Mouse (Mus musculus) bone marrow macrophage, adult 2 months (primary cell): ENCODE data around the gene Hist1h4i. TPM values are rescaled to one million over a fixed set of nuclear protein-coding genes. Genes with fewer than 3 reads are reported as not detected.

Experiments used
- H3K27ac ChIP-seq: 2 replicates; pipeline ENCODE4 v1.5.1; 2012; ENCODE audit warnings: low read depth, low read length; ENCODE audit not compliant: insufficient read depth
- H3K4me1 ChIP-seq: 2 replicates; pipeline ENCODE4 v1.6.1; 2012; ENCODE audit warnings: low read length; ENCODE audit not compliant: control insufficient read depth, insufficient read depth
- H3K4me3 ChIP-seq: 2 replicates; pipeline ENCODE4 v1.5.1; 2012; ENCODE audit warnings: mild to moderate bottlenecking, low read length, moderate library complexity; ENCODE audit not compliant: insufficient read depth
- CTCF ChIP-seq: IDR thresholded peaks from 2 replicates; pipeline ENCODE4 v1.5.1; 2012; ENCODE audit warnings: low read depth, mild to moderate bottlenecking, low read length, moderate library complexity
- POLR2A ChIP-seq: IDR thresholded peaks from 2 replicates; pipeline ENCODE4 v1.6.1; 2012; ENCODE audit warnings: mild to moderate bottlenecking, low read depth, low read length, borderline replicate concordance
- polyA plus RNA-seq: library from polyadenylated mRNA; stranded (reverse); fragments of >200 nt; gene quantifications from 2 replicates; pipeline ENCODE4 v1.2.4, GENCODE M21; 2012; ENCODE audit not compliant: missing spikeins, insufficient read depth, insufficient read length

Hist1h4i gene
- polyA plus RNA-seq, 1 experiment = 7.5 TPM

DNA sequence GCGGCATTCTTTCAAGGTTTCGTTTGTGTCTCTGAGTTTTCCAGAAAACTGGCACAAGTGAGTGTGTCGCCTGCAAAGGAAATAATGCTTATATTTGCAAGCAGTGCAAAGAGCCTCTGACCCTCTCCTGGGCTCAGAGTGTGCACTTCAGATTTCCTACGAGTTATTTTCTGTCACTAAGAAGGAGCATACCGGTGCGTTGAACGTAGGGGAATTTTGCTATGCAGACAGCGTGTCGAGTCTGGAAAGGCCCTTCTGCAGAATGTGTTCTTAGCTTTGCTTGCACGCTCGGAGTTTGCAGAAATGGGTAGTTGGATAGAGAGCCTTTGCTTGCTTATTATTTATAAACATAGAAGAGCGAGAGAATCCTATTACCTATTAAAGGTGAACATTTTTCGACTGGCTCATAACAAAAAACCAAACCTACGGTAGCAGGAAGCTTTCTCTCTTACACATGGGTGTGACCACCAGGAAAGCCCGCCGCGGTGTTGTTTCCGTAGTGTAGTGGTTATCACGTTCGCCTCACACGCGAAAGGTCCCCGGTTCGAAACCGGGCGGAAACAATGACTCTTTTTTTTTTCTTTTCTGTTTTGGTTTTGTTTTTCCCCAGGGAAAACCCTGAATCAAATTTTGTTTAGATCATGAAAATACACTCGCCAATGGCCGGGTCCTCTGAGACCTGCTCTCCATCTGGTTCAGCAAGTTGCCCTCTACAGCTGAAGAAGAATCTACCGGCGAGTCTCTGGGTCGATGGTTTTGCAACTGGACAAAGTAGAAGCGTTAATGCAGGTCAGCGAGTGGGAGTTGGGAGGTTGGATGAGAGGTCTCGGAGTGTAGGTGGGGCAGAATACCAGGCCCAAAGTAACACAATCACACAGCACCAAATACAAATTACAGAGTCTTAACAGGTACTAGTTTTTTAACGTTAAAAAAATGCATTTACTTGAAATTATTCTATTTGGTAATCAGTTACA is 14.8 kb downstream of the Hist1h4i start:
- no peak for TF ChIP-seq POLR2A
- TF ChIP-seq CTCF = no peak
- Histone ChIP-seq H3K4me1 (no peaks in the 10 kb centered on the region), H3K27ac (no peak overlapping the region), H3K4me3 (peak overlapping the region; percentile 58)

GRCm38 (mm10) chr13:22022241-22022640 is 18.9 kb downstream of the Hist1h4i start:
- H3K27ac ChIP-seq = no peak overlapping the region
- TF ChIP-seq CTCF (no peak), POLR2A (no peak)
- peak overlapping the region; percentile 61 for H3K4me3 ChIP-seq
- peaks cover 4% of the 10 kb centered on the region; the same call in 1 of the 2 replicates for H3K4me1 ChIP-seq

- no peak for TF ChIP-seq CTCF
- peaks cover 4% of the 10 kb centered on the region; the same call in 1 of the 2 replicates for H3K4me1 ChIP-seq
- H3K4me3 ChIP-seq = peak overlapping the region; percentile 61
- H3K27ac ChIP-seq = peak overlapping the region; percentile 13; the same call in 1 of the 2 replicates
Observed at GRCm38 (mm10) chr13:22021581-22021980, 19.6 kb downstream of the Hist1h4i start.

- peak overlapping the region; percentile 61 for H3K4me3 ChIP-seq
- 0 out of 2 replicates have a peak overlapping the region, but pooled peaks have one; percentile 13 for H3K27ac ChIP-seq
- TF ChIP-seq CTCF = no peak
- no peak for TF ChIP-seq POLR2A
- peaks cover 4% of the 10 kb centered on the region; the same call in 1 of the 2 replicates for H3K4me1 ChIP-seq
Observed at GRCm38 (mm10) chr13:22020901-22021339, 20.2 kb downstream of the Hist1h4i start.

DNA sequence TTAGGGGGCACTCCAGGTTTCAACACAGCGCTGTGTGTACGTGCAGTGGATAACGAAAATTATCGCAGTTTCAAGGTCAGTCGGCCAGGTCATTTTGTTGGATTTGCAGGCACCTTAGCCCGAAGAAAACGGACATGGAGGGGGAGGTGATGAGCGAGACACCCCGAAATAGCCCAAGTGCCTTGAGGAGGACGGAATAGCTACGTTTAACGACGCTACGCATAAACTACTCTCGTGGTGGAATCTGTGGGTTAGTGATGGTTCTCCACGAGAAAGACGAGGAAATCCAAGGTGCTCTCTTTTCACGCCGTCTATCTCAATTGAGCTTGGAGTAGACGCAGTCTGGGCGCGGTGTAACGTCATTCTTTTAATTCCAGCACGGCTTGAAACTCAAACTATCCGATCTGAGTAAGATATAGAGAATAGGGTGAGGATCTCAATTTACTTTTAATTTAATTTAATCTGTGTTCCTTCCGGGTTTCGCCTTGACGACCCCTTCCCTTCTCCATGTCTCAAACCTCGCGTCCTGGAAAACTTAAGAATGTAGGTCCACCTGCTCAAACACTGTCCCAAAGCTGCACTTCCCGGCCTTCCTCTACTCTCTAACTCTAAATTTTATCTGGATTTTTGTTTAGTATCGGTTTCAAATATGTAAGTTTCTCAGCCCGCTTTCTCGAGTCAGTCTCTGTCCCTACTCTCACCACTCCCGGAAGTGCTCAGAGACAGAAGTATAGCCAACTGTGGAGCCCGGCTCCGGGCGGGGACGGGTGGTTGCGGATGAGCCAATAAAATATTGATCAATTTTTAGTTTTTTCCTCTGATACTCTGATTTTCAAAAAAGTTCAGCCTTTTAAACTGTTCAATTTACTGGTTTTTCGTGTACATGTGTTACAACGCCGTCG is 21.0 kb downstream of the Hist1h4i start:
- Histone ChIP-seq H3K4me3 (peak overlapping the region; percentile 57), H3K4me1 (peaks cover 4% of the 10 kb centered on the region; the same call in 1 of the 2 replicates), H3K27ac (no peak overlapping the region)
- TF ChIP-seq CTCF (no peak), POLR2A (no peak)

- TF ChIP-seq CTCF = no peak
- TF ChIP-seq POLR2A = no peak
- peak overlapping the region; percentile 39 for H3K4me3 ChIP-seq
- H3K27ac ChIP-seq = no peak overlapping the region
- peaks cover 10% of the 10 kb centered on the region for H3K4me1 ChIP-seq
Observed at GRCm38 (mm10) chr13:22015479-22016450, 25.4 kb downstream of the Hist1h4i start.

- H3K4me3 ChIP-seq = peak overlapping the region; percentile 51
- peaks cover 10% of the 10 kb centered on the region for H3K4me1 ChIP-seq
- H3K27ac ChIP-seq = no peak overlapping the region
- TF ChIP-seq CTCF = no peak
Observed at GRCm38 (mm10) chr13:22014411-22014845, 26.7 kb downstream of the Hist1h4i start.

DNA sequence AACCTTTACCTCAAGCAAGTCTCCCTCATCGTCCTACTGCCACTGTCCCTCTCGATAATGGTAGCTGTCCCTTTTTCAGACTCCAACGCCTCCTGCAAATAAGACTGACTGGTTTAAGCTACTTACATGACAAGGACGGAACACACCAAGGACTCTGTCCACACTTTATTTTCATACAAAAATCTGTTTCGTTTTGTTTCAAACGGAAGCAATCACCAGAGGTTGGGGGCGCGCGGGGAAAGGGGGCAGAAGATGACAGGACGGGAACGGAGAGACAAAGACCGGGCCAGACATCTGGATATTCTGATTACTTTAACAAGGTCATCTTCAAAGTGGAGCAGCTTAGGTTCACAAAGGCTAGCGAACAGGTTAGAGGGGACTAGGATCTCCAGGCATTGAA is 27.4 kb downstream of the Hist1h4i start:
- TF ChIP-seq POLR2A = no peak
- no peak overlapping the region for H3K27ac ChIP-seq
- H3K4me1 ChIP-seq = peaks cover 11% of the 10 kb centered on the region
- H3K4me3 ChIP-seq = peak overlapping the region; percentile 25; the same call in 1 of the 2 replicates

DNA sequence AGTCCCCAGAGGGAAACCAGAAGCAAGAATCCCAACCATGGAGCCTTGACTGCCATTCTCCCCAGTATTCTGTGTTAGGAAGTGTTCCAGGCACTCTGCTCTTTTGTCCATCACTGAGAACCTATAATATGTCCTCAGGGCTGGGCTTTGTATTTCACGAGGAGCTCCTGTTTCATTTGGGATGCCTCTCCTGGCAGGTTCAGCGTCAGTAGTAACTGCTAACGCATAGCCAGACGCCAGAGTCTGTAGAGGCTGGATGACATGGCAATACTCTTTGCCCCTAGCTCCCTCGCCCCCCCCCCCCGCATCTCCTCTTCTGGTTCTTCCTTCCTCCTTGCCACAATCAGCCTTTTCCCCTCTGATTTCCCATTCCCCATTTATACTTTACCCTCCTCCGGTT is 31.5 kb downstream of the Hist1h4i start, which contains the start of gene Prss16:
Gene Prss16 (minus strand): TSS at position 101 of the 400 bp plus-strand sequence.
- Histone ChIP-seq H3K27ac (no peak within 1 kb of the TSS), H3K4me3 (no peak within 1 kb of the TSS), H3K4me1 (peaks cover 8% of the 10 kb centered on the region)
- no peak for TF ChIP-seq CTCF
- TF ChIP-seq POLR2A = no peak
